8 mouse cellular contexts compared by ENCODE assay signal in the genomic region with DNA sequence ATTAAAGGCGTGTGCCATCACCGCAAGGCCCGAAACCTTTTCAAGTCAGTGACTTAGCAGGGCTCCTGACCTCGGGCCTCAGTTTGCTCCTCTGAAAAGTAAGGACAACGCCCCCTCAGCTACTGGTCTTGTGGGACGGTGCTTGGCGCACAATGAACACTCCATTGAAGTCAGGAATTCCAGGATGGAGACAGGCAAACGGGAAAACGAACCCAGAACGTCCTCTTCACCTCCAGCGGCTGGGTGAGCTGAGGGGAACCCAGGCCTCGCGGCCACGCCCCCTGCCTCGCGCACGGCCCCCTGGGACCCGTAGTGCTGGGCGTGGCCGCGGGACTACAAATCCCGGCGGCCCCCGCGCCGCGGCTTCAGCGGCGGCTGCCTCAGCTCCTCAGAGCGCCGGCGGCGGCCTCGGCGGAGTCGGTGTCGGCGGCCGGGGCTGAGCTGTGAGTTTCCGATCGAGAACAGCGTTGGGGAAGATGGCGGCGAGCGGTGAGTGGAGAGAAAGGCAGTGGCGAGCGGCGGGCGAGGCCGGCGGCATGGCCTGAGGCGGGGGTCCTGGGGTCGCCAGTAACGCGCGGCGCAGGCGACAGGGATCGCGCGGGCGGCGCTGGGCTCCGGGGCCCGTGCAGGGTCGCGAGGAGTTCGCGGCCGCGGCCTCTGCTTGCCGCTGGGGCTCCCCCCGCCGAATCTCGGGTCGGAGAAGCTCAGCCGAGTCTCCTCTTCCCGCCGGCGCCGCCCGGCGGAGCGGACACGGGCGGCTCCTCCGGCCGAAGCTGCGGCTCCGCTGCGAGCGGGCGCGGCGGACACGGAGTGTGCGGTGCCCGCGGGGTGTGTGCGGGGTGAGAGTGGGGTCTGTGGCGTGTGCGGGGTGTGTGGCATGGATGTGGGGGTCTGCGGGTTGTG. TPM values are rescaled to one million over a fixed set of nuclear protein-coding genes. Genes with fewer than 3 reads are reported as not detected.
DNase-seq lines count a peak whose midpoint lies in the region; ATAC-seq and TF ChIP-seq lines count a peak whose summit lies in the region.

TSS of gene Ncoa3 (plus strand) at position 367 of the 903 bp plus-strand sequence.

- peak; percentile 86 for DNase-seq in 3T3-L1 (ENCODE audit: low read depth, low spot score)
- peak; percentile 85 to 89 for DNase-seq in heart, adult 9 months (ENCODE audit: low spot score in 2 of 2)
- DNase-seq in monocyte, adult 2 months (ENCODE audit: low read depth in 1 of 2, low spot score in 2 of 2), result peak; percentile 68 to 79
- DNase-seq in spleen, postnatal 36 days (ENCODE audit: low spot score in 2 of 2), result peak; percentile 90 to 91

- H3K27ac ChIP-seq in bone marrow, adult 2 months (ENCODE audit: control insufficient read depth, insufficient read depth, low read depth, low read length, poor library complexity), result peak within 1 kb of the TSS; percentile 93
- H3K27ac ChIP-seq in embryonic facial prominence, embryonic 15.5 days (replicated peaks), result peak within 1 kb of the TSS; percentile 88
- H3K27ac ChIP-seq in kidney, embryonic 14.5 days (ENCODE audit: low read depth, low read length), result peak within 1 kb of the TSS; percentile 85
- H3K27ac ChIP-seq in limb, embryonic 15.5 days, result peak within 1 kb of the TSS; percentile 86

- ATAC-seq in embryonic facial prominence, embryonic 15.5 days (ENCODE audit: insufficient number of reproducible peaks, low FRiP score, low TSS enrichment, low read depth), result peak; percentile 94
- peak; percentile 97 for ATAC-seq in kidney, embryonic 14.5 days (ENCODE audit: low FRiP score, low TSS enrichment)
- peak; percentile 87 for ATAC-seq in limb, embryonic 15.5 days (ENCODE audit: insufficient number of reproducible peaks, low FRiP score, low TSS enrichment, low read depth)

- H3K9ac ChIP-seq in embryonic facial prominence, embryonic 15.5 days, result peak within 1 kb of the TSS; percentile 93
- H3K9ac ChIP-seq in kidney, embryonic 14.5 days (ENCODE audit: low read depth, low read length), result peak within 1 kb of the TSS; percentile 97
- H3K9ac ChIP-seq in limb, embryonic 15.5 days, result peak within 1 kb of the TSS; percentile 94

- WGBS in bone marrow, adult 2 months, result 1% methylated on average over 103 of the region's 103 CpGs
- 2% methylated on average over 90 of the region's 103 CpGs for WGBS in embryonic facial prominence, embryonic 15.5 days
- 2% methylated on average over 92 of the region's 103 CpGs for WGBS in kidney, embryonic 14.5 days
- WGBS in limb, embryonic 15.5 days, result 2% methylated on average over 92 of the region's 103 CpGs

- peak; percentile 5; the same call in 1 of the 2 replicates for TF ChIP-seq CTCF in bone marrow, adult 2 months (IDR thresholded peaks at IDR 0.05; ENCODE audit: control insufficient read depth, insufficient read depth, low read length)

- peak within 1 kb of the TSS; percentile 85 for H3K4me2 ChIP-seq in embryonic facial prominence, embryonic 15.5 days (replicated peaks)
- peak within 1 kb of the TSS; percentile 83 for H3K4me2 ChIP-seq in kidney, embryonic 14.5 days (replicated peaks; ENCODE audit: low read depth, low read length)
- H3K4me2 ChIP-seq in limb, embryonic 15.5 days, result peak within 1 kb of the TSS; percentile 94

- no peaks in the 10 kb centered on the region for H3K36me3 ChIP-seq in embryonic facial prominence, embryonic 15.5 days
- no peaks in the 10 kb centered on the region for H3K36me3 ChIP-seq in kidney, embryonic 14.5 days (ENCODE audit: control insufficient read depth, insufficient read depth, low read length)
- H3K36me3 ChIP-seq in limb, embryonic 15.5 days, result no peaks in the 10 kb centered on the region

- H3K4me3 ChIP-seq in bone marrow, adult 2 months (replicated peaks; ENCODE audit: control insufficient read depth, low read depth, low read length), result peak within 1 kb of the TSS; percentile 99
- peak within 1 kb of the TSS; percentile 97 for H3K4me3 ChIP-seq in embryonic facial prominence, embryonic 15.5 days (replicated peaks)
- H3K4me3 ChIP-seq in kidney, embryonic 14.5 days (ENCODE audit: low read length), result peak within 1 kb of the TSS; percentile 95
- peak within 1 kb of the TSS; percentile 96 for H3K4me3 ChIP-seq in limb, embryonic 15.5 days

- H3K27me3 ChIP-seq in embryonic facial prominence, embryonic 15.5 days, result no peaks in the 10 kb centered on the region
- H3K27me3 ChIP-seq in kidney, embryonic 14.5 days (ENCODE audit: control insufficient read depth, insufficient read depth, low read length), result no peaks in the 10 kb centered on the region
- H3K27me3 ChIP-seq in limb, embryonic 15.5 days, result no peaks in the 10 kb centered on the region

- H3K9me3 ChIP-seq in embryonic facial prominence, embryonic 15.5 days (replicated peaks), result no peaks in the 10 kb centered on the region
- no peaks in the 10 kb centered on the region for H3K9me3 ChIP-seq in kidney, embryonic 14.5 days (ENCODE audit: control insufficient read depth, low read length)
- H3K9me3 ChIP-seq in limb, embryonic 15.5 days, result no peaks in the 10 kb centered on the region

- H3K4me1 ChIP-seq in bone marrow, adult 2 months (ENCODE audit: control insufficient read depth, insufficient read depth, low read length), result peaks cover 1% of the 10 kb centered on the region; the same call in 1 of the 2 replicates
- H3K4me1 ChIP-seq in embryonic facial prominence, embryonic 15.5 days, result peaks cover 12% of the 10 kb centered on the region
- H3K4me1 ChIP-seq in kidney, embryonic 14.5 days (ENCODE audit: control insufficient read depth, insufficient read depth, low read length), result peaks cover 6% of the 10 kb centered on the region
- peaks cover 21% of the 10 kb centered on the region for H3K4me1 ChIP-seq in limb, embryonic 15.5 days

- peak; percentile 93 for TF ChIP-seq POLR2A in bone marrow, adult 2 months (IDR thresholded peaks at IDR 0.05; ENCODE audit: borderline replicate concordance, control insufficient read depth, low read depth, low read length)

RNA-seq across cellular contexts. Expression of gene Ncoa3, which starts in this region (rescaled TPM):
- 12.5 and 25.2 TPM in 2 replicates for polyA plus RNA-seq in bone marrow, adult 2 months (2011; ENCODE audit: insufficient read depth, insufficient read length, low replicate concordance, missing spikeins)
- polyA plus RNA-seq in embryonic facial prominence, embryonic 15.5 days (2015; fragmentation: Nextera tagmentation; extraction: Ambion mirVana), result 13.3 and 14.7 TPM in 2 replicates
- 18.1 and 23.2 TPM in 2 replicates for polyA plus RNA-seq in kidney, embryonic 14.5 days (2014; fragmentation: Nextera tagmentation; extraction: Ambion mirVana)
- 15.4 and 16.2 TPM in 2 replicates for polyA plus RNA-seq in limb, embryonic 15.5 days (2015; fragmentation: Nextera tagmentation; extraction: Ambion mirVana)

Comparison
In these comparisons a context has a peak if more than half of its experiments do, and no peak if none do; other contexts are left out.
1. Peak in every context shown above with its lines: DNase-seq, ATAC-seq, H3K4me3 ChIP-seq and H3K27ac ChIP-seq.